Mouse (Mus musculus) heart, postnatal 0 days (tissue): ENCODE measurements around the gene Ust. TPM values are rescaled to one million over a fixed set of nuclear protein-coding genes. Genes with fewer than 3 reads are reported as not detected.

Experiments
- ATAC-seq: fragments of 200-750 bp; cut with Nextera tagmentation; 2 replicates; pipeline ENCODE4 v1.8.0; 2017; ENCODE audit warnings: low read depth, moderate number of reproducible peaks, moderate library complexity; ENCODE audit not compliant: insufficient read depth
- DNase-seq: peaks from one replicate; pipeline ENCODE4 v3.0.0-alpha.2; 2016; ENCODE audit warnings: low spot score
- H3K27ac ChIP-seq: fragments of 300-500 bp; sonication (generic); 2 replicates; pipeline ENCODE4 v1.5.1; 2014; ENCODE audit warnings: low read depth, mild to moderate bottlenecking
- H3K27me3 ChIP-seq: fragments of 300-500 bp; sonication (generic); 2 replicates; pipeline ENCODE4 v1.6.1; 2014; ENCODE audit warnings: low read length, mixed read lengths; ENCODE audit not compliant: control insufficient read depth, insufficient read depth
- H3K36me3 ChIP-seq: fragments of 300-500 bp; sonication (generic); replicated peaks from 2 replicates; pipeline ENCODE4 v1.6.1; 2014; ENCODE audit warnings: low read length, mixed read lengths; ENCODE audit not compliant: control insufficient read depth, insufficient read depth
- H3K4me1 ChIP-seq: fragments of 300-500 bp; sonication (generic); 2 replicates; pipeline ENCODE4 v1.6.1; 2014; ENCODE audit warnings: antibody characterized with exemption; ENCODE audit not compliant: control insufficient read depth, insufficient read depth
- H3K4me2 ChIP-seq: fragments of 300-500 bp; sonication (generic); 2 replicates; pipeline ENCODE4 v1.6.1; 2014; ENCODE audit warnings: low read depth, mild to moderate bottlenecking, low read length, moderate library complexity
- H3K4me3 ChIP-seq: fragments of 300-500 bp; sonication (generic); 2 replicates; pipeline ENCODE4 v1.5.1; 2014; ENCODE audit warnings: low read depth, low read length
- H3K9ac ChIP-seq: fragments of 300-500 bp; sonication (generic); replicated peaks from 2 replicates; pipeline ENCODE4 v1.6.1; 2014; ENCODE audit warnings: low read depth, low read length, mixed read lengths
- H3K9me3 ChIP-seq: fragments of 300-500 bp; sonication (generic); replicated peaks from 2 replicates; pipeline ENCODE4 v1.6.1; 2016; ENCODE audit warnings: low read length; ENCODE audit not compliant: control insufficient read depth
- CTCF ChIP-seq: IDR thresholded peaks from 2 replicates; pipeline ENCODE4 v1.5.1; 2016; ENCODE audit warnings: antibody characterized with exemption, control low read depth, low read depth
- EP300 ChIP-seq: IDR thresholded peaks from 2 replicates; pipeline ENCODE4 v1.6.1; 2016; ENCODE audit warnings: antibody characterized with exemption, low read depth
- WGBS: fragments of 180-500 bp; shearing (Covaris S2); extraction: QIAGEN DNeasy Blood & Tissue Kit; methylation state at CpG from one replicate; pipeline ENCODE4 v1.1.7; 2014; 5-methylcytosine and 5-hydroxymethylcytosine counted together
- polyA plus RNA-seq: library from polyadenylated mRNA; unstranded; fragments of >200 nt; fragmentation: Nextera tagmentation; extraction: Ambion mirVana; gene quantifications from 2 replicates; pipeline ENCODE4 v1.2.1, GENCODE M21; 2015
- total RNA-seq: library from RNA; depleted of rRNA; stranded (reverse); fragments of >200 nt; gene quantifications from 2 replicates; pipeline ENCODE4 v1.2.3, GENCODE M21; 2014; ENCODE audit warnings: low replicate concordance

The Ust gene
- total and polyA plus RNA-seq, 2 experiments from 2014 or later = 1.1 to 1.2 TPM

GRCm38 (mm10) chr10:8227705-8228374, 290.8 kb downstream of the Ust start:
- DNase-seq = no peak
- no peak for ATAC-seq
- WGBS = 80% methylated on average over 5 of the region's 5 CpGs
- Histone ChIP-seq H3K9ac (no peak overlapping the region), H3K9me3 (no peaks in the 10 kb centered on the region), H3K4me2 (no peak overlapping the region), H3K4me3 (no peak overlapping the region), H3K36me3 (no peaks in the 10 kb centered on the region), H3K27me3 (no peaks in the 10 kb centered on the region), H3K27ac (no peak overlapping the region), H3K4me1 (0 out of 2 replicates have a peak, but pooled peaks cover 11% of the 10 kb centered on the region)
- TF ChIP-seq EP300 (no peak), CTCF (no peak)

- no peak for TF ChIP-seq CTCF
- no peak for TF ChIP-seq EP300
- WGBS = 63% methylated on average over 3 of the region's 3 CpGs
Measured at GRCm38 (mm10) chr10:8226650-8227049, 292.0 kb downstream of the Ust start.

GRCm38 (mm10) chr10:8224641-8225040, 294.0 kb downstream of the Ust start:
- Histone ChIP-seq H3K4me3 (no peak overlapping the region), H3K27ac (no peak overlapping the region), H3K9ac (no peak overlapping the region), H3K36me3 (no peaks in the 10 kb centered on the region), H3K4me1 (0 out of 2 replicates have a peak, but pooled peaks cover 11% of the 10 kb centered on the region), H3K27me3 (no peaks in the 10 kb centered on the region), H3K4me2 (no peak overlapping the region), H3K9me3 (no peaks in the 10 kb centered on the region)
- no peak for TF ChIP-seq CTCF
- TF ChIP-seq EP300 = no peak
- WGBS = 17% methylated on average over 2 of the region's 2 CpGs
- DNase-seq = no peak
- ATAC-seq = no peak

More at GRCm38 (mm10) chr10:8226650-8227049, 292.0 kb downstream of the Ust start:
- Histone ChIP-seq H3K27ac (no peak overlapping the region), H3K4me1 (0 out of 2 replicates have a peak, but pooled peaks cover 11% of the 10 kb centered on the region), H3K36me3 (no peaks in the 10 kb centered on the region), H3K4me2 (no peak overlapping the region), H3K4me3 (no peak overlapping the region), H3K9me3 (no peaks in the 10 kb centered on the region), H3K27me3 (no peaks in the 10 kb centered on the region), H3K9ac (no peak overlapping the region)
- DNase-seq (no peak), ATAC-seq (no peak)

- TF ChIP-seq CTCF (no peak), EP300 (no peak)
- Histone ChIP-seq H3K9ac (no peak overlapping the region), H3K4me2 (no peak overlapping the region), H3K27me3 (no peaks in the 10 kb centered on the region), H3K27ac (no peak overlapping the region), H3K9me3 (no peaks in the 10 kb centered on the region), H3K4me3 (no peak overlapping the region), H3K4me1 (0 out of 2 replicates have a peak, but pooled peaks cover 11% of the 10 kb centered on the region), H3K36me3 (no peaks in the 10 kb centered on the region)
- DNase-seq = no peak
- ATAC-seq = no peak
- WGBS = 50% methylated on average over 8 of the region's 8 CpGs
Measured at GRCm38 (mm10) chr10:8224046-8224445, 294.6 kb downstream of the Ust start.

- Histone ChIP-seq H3K9me3 (no peaks in the 10 kb centered on the region), H3K4me1 (peaks cover 6% of the 10 kb centered on the region; the same call in 1 of the 2 replicates), H3K27me3 (no peaks in the 10 kb centered on the region), H3K36me3 (no peaks in the 10 kb centered on the region), H3K9ac (no peak overlapping the region), H3K27ac (no peak overlapping the region), H3K4me3 (no peak overlapping the region), H3K4me2 (no peak overlapping the region)
- DNase-seq = no peak
- no peak for TF ChIP-seq CTCF
- ATAC-seq = no peak
- 20% methylated on average over 8 of the region's 8 CpGs for WGBS
Measured at GRCm38 (mm10) chr10:8216946-8217345, 301.7 kb downstream of the Ust start.

- DNase-seq (no peak), ATAC-seq (no peak)
- no peak overlapping the region for H3K4me2 ChIP-seq
- H3K4me3 ChIP-seq = no peak overlapping the region
- H3K9ac ChIP-seq = no peak overlapping the region
- H3K4me1 ChIP-seq = peaks cover 6% of the 10 kb centered on the region; the same call in 1 of the 2 replicates
- H3K27me3 ChIP-seq = no peaks in the 10 kb centered on the region
- H3K36me3 ChIP-seq = no peaks in the 10 kb centered on the region
- TF ChIP-seq CTCF = no peak
- no peak for TF ChIP-seq EP300
- no peak overlapping the region for H3K27ac ChIP-seq
- 95% methylated on average over 3 of the region's 3 CpGs for WGBS
- H3K9me3 ChIP-seq = no peaks in the 10 kb centered on the region
Measured at GRCm38 (mm10) chr10:8215181-8215580, 303.4 kb downstream of the Ust start.
